Mouse (Mus musculus): ENCODE measurements at regions not wholly inside any gene's neighbourhood (a gene's known extent, or its start where the extent isn't known, plus 50 kb on each side); places are given as distances from the start of the nearest gene placed in this dataset.

DNA sequence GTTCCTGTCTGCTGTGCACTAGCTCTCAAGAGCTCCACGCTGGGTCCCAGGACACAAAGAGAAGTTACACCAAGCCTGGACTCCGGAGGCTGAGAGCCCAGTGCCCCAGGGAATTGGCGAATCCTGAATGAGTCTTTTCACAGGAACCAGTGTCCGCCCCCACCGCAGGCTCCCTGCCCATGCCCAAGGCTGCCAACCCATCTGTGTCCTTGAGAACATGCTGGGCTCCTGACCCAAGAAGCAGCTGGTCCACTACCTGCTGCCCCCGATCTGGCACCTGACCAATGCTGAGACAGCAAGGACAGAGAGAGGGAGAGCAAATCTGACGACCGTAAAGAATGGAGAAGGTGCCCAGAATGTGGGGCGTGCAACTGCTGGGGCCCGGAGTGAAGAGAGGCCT is 85.2 kb upstream of the Cplx2 start:
- Histone ChIP-seq H3K9me3 (replicated peaks) (no peaks in the 10 kb centered on the region), H3K27me3 (peaks cover 6% of the 10 kb centered on the region; the same call in 1 of the 2 replicates), H3K4me2 (replicated peaks) (no peak overlapping the region), H3K27ac (no peak overlapping the region), H3K4me1 (peaks cover 20% of the 10 kb centered on the region), H3K4me3 (no peak overlapping the region), H3K9ac (no peak overlapping the region), H3K36me3 (no peaks in the 10 kb centered on the region)
- no peak for ATAC-seq (ENCODE audit: low FRiP score)
- 84% methylated on average over 10 of the region's 10 CpGs for WGBS

- no peaks in the 10 kb centered on the region for H3K36me3 ChIP-seq
- peaks cover 4% of the 10 kb centered on the region; the same call in 1 of the 2 replicates for H3K27me3 ChIP-seq
- peaks cover 17% of the 10 kb centered on the region for H3K4me1 ChIP-seq
- no peak for ATAC-seq (ENCODE audit: low FRiP score)
- no peak overlapping the region for H3K4me3 ChIP-seq
- 92% methylated on average over 11 of the region's 11 CpGs for WGBS
- H3K9me3 ChIP-seq (replicated peaks) = no peaks in the 10 kb centered on the region
- H3K9ac ChIP-seq = no peak overlapping the region
- no peak overlapping the region for H3K4me2 ChIP-seq (replicated peaks)
- no peak overlapping the region for H3K27ac ChIP-seq
Observed at GRCm38 (mm10) chr13:54286616-54287015, 84.5 kb upstream of the Cplx2 start.

DNA sequence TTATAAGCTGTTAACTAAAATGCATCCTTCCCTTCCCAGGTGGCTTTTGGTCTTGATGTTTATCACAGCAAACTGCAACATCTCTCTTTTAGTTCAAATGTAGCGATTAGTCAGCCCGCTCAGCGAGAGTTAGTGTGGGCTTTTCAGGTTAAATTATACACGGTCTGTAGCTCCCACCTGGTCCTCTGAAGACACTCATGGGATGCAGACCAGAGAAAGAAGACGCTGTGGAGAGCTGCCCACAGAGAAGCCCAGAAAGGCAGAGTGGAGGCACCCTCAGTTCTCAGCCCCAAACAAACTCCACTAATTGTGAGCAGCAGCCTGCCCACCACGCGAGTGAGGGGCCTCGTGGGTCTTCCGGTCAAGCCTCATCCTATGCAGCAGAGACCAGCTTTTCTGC is 81.1 kb upstream of the Cplx2 start:
- no peak overlapping the region for H3K9ac ChIP-seq
- WGBS = 90% methylated on average over 9 of the region's 9 CpGs
- H3K4me1 ChIP-seq = no peaks in the 10 kb centered on the region
- no peak for ATAC-seq (ENCODE audit: low FRiP score)
- H3K36me3 ChIP-seq = no peaks in the 10 kb centered on the region
- H3K27ac ChIP-seq = no peak overlapping the region
- no peak overlapping the region for H3K4me2 ChIP-seq (replicated peaks)
- no peaks in the 10 kb centered on the region for H3K9me3 ChIP-seq (replicated peaks)
- H3K27me3 ChIP-seq = no peaks in the 10 kb centered on the region
- no peak overlapping the region for H3K4me3 ChIP-seq

GRCm38 (mm10) chr13:54292394-54292793 is 78.8 kb upstream of the Cplx2 start:
- no peak for ATAC-seq (ENCODE audit: low FRiP score)
- Histone ChIP-seq H3K4me2 (replicated peaks) (no peak overlapping the region), H3K36me3 (no peaks in the 10 kb centered on the region), H3K27me3 (no peaks in the 10 kb centered on the region), H3K27ac (no peak overlapping the region), H3K4me1 (no peaks in the 10 kb centered on the region), H3K4me3 (no peak overlapping the region), H3K9me3 (replicated peaks) (no peaks in the 10 kb centered on the region), H3K9ac (no peak overlapping the region)
- WGBS = 82% methylated on average over 6 of the region's 6 CpGs

GRCm38 (mm10) chr13:54293006-54293405 is 78.1 kb upstream of the Cplx2 start:
- Histone ChIP-seq H3K9me3 (replicated peaks) (no peaks in the 10 kb centered on the region), H3K4me3 (no peak overlapping the region)
- 94% methylated on average over 3 of the region's 3 CpGs for WGBS

GRCm38 (mm10) chr13:54295475-54296259 is 75.5 kb upstream of the Cplx2 start:
- H3K9ac ChIP-seq = no peak overlapping the region
- H3K4me2 ChIP-seq (replicated peaks) = no peak overlapping the region
- no peaks in the 10 kb centered on the region for H3K4me1 ChIP-seq
- no peaks in the 10 kb centered on the region for H3K27me3 ChIP-seq
- WGBS = 77% methylated on average over 5 of the region's 5 CpGs
- H3K4me3 ChIP-seq = no peak overlapping the region
- no peaks in the 10 kb centered on the region for H3K36me3 ChIP-seq
- no peak overlapping the region for H3K27ac ChIP-seq
- no peaks in the 10 kb centered on the region for H3K9me3 ChIP-seq (replicated peaks)
- ATAC-seq (ENCODE audit: low FRiP score) = no peak

More at GRCm38 (mm10) chr13:54293006-54293405, 78.1 kb upstream of the Cplx2 start:
- Histone ChIP-seq H3K9ac (no peak overlapping the region), H3K36me3 (no peaks in the 10 kb centered on the region), H3K4me2 (replicated peaks) (no peak overlapping the region), H3K27me3 (no peaks in the 10 kb centered on the region), H3K27ac (no peak overlapping the region), H3K4me1 (no peaks in the 10 kb centered on the region)
- no peak for ATAC-seq (ENCODE audit: low FRiP score)

GRCm38 (mm10) chr13:54296260-54296555 is 74.9 kb upstream of the Cplx2 start:
- H3K4me3 ChIP-seq = no peak overlapping the region
- 63% methylated on average over 1 of the region's 1 CpGs for WGBS
- no peaks in the 10 kb centered on the region for H3K4me1 ChIP-seq
- no peak overlapping the region for H3K4me2 ChIP-seq (replicated peaks)
- H3K36me3 ChIP-seq = no peaks in the 10 kb centered on the region
- no peaks in the 10 kb centered on the region for H3K9me3 ChIP-seq (replicated peaks)
- no peak overlapping the region for H3K9ac ChIP-seq
- H3K27ac ChIP-seq = no peak overlapping the region
- no peaks in the 10 kb centered on the region for H3K27me3 ChIP-seq
- ATAC-seq (ENCODE audit: low FRiP score) = no peak

GRCm38 (mm10) chr13:54298851-54299250 is 72.3 kb upstream of the Cplx2 start:
- H3K27ac ChIP-seq = no peak overlapping the region
- no peaks in the 10 kb centered on the region for H3K9me3 ChIP-seq (replicated peaks)
- 81% methylated on average over 8 of the region's 8 CpGs for WGBS
- no peaks in the 10 kb centered on the region for H3K36me3 ChIP-seq
- H3K4me2 ChIP-seq (replicated peaks) = no peak overlapping the region
- peaks cover 14% of the 10 kb centered on the region for H3K4me1 ChIP-seq
- H3K27me3 ChIP-seq = no peaks in the 10 kb centered on the region
- no peak for ATAC-seq (ENCODE audit: low FRiP score)
- no peak overlapping the region for H3K9ac ChIP-seq
- no peak overlapping the region for H3K4me3 ChIP-seq

DNA sequence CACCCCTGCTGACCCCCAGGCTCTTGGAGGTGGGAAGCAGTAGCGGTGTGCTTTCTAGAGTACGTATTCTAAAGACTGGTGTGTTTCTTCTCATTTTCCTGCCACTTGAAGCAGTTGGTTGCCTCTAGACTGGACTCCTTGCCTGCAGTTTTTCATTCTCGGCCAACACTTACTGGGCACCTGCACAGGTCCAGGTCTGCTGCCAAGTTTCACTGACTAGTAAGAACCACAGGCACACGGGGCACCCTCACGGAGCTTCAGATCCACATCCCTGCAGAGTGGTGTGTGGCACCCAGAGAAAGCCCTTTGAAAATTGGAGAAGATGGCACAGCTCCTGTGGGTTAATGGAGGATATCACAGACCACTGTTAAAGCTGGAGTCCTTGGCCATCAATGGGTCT is 71.9 kb upstream of the Cplx2 start:
- Histone ChIP-seq H3K4me3 (no peak overlapping the region), H3K27ac (no peak overlapping the region), H3K9me3 (replicated peaks) (no peaks in the 10 kb centered on the region), H3K4me2 (replicated peaks) (no peak overlapping the region), H3K4me1 (peaks cover 19% of the 10 kb centered on the region), H3K27me3 (no peaks in the 10 kb centered on the region), H3K9ac (no peak overlapping the region), H3K36me3 (no peaks in the 10 kb centered on the region)
- 94% methylated on average over 5 of the region's 5 CpGs for WGBS
- ATAC-seq (ENCODE audit: low FRiP score) = no peak

GRCm38 (mm10) chr13:54301110-54301509 is 70.0 kb upstream of the Cplx2 start:
- Histone ChIP-seq H3K27me3 (no peaks in the 10 kb centered on the region), H3K9ac (no peak overlapping the region), H3K4me1 (peaks cover 22% of the 10 kb centered on the region), H3K4me3 (no peak overlapping the region), H3K36me3 (no peaks in the 10 kb centered on the region), H3K27ac (no peak overlapping the region), H3K4me2 (replicated peaks) (no peak overlapping the region), H3K9me3 (replicated peaks) (no peaks in the 10 kb centered on the region)
- 61% methylated on average over 1 of the region's 1 CpGs for WGBS
- ATAC-seq (ENCODE audit: low FRiP score) = no peak

GRCm38 (mm10) chr13:54301677-54302076 is 69.5 kb upstream of the Cplx2 start:
- Histone ChIP-seq H3K4me3 (peak overlapping the region; percentile 76; the same call in 1 of the 2 replicates), H3K4me2 (replicated peaks) (peak overlapping the region; percentile 79), H3K27me3 (no peaks in the 10 kb centered on the region), H3K36me3 (no peaks in the 10 kb centered on the region), H3K27ac (no peak overlapping the region), H3K4me1 (peaks cover 22% of the 10 kb centered on the region), H3K9ac (no peak overlapping the region), H3K9me3 (replicated peaks) (no peaks in the 10 kb centered on the region)
- WGBS = 45% methylated on average over 6 of the region's 6 CpGs
- no peak for ATAC-seq (ENCODE audit: low FRiP score)

- Histone ChIP-seq H3K4me2 (replicated peaks) (peak overlapping the region; percentile 79), H3K4me3 (peak overlapping the region; percentile 76), H3K36me3 (no peaks in the 10 kb centered on the region), H3K4me1 (peaks cover 22% of the 10 kb centered on the region), H3K27me3 (no peaks in the 10 kb centered on the region), H3K27ac (peak overlapping the region; percentile 99), H3K9me3 (replicated peaks) (no peaks in the 10 kb centered on the region), H3K9ac (peak overlapping the region; percentile 95)
- 1% methylated on average over 54 of the region's 58 CpGs for WGBS
- ATAC-seq (ENCODE audit: low FRiP score) = peak; percentile 59
Observed at GRCm38 (mm10) chr13:54302351-54303070, 68.6 kb upstream of the Cplx2 start.

Data from hindbrain, embryonic 12.5 days (tissue).